Mouse (Mus musculus): ENCODE measurements around the gene Btbd19.

DNA sequence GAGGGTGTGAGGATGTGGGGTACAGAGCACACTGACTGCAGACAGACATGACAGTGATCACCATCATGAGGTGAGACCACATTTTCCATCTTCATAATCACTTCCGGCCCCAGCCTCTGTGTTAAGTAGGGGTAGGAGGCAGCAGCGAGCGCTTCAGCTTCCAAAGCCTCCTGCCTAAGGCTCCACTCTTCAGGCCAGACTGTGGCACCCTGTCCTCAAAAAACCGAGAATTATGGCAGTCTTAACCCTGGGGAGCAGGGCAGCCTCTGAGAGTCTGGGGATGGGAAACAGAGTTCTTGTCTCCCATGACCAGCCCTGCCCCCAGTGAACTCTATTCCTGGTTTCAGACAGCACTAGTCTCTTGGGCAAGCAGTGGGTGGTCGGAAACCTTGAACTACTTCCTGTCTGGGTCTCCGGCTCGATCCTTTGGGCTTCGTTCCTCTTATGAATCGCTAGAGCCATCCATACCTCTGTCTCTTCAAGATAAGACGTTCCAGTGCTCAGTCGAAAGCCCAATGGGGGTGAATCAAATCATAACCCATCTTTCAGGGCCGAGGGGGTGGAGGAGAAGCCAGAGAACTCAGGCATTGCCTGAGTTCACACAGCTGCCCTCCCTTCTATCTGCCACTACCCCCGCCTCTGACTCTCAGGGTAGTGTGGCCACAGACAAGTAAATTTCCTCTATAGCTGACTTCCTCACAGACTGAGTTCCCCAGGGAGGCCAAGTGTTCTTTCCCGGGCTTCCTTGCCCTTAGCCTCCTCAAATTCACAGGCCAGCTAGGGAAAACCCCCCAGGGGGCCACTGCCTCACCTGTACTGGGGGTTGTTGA lies 792 bp downstream of the Btbd19 start:
- TF ChIP-seq CTCF (IDR thresholded peaks at IDR 0.05), result 0 out of 2 replicates have a peak, but pooled peaks have one; percentile 10
- TF ChIP-seq EP300 (IDR thresholded peaks at IDR 0.05), result no peak

Measured in lung, postnatal 0 days (tissue).